Mouse (Mus musculus) layer of hippocampus, adult 8-10 months (tissue): ENCODE measurements around the gene Alox12. TPM values are rescaled to one million over a fixed set of nuclear protein-coding genes. Genes with fewer than 3 reads are reported as not detected.
A peak's percentile ranks its signal among the peaks of the same experiment; 100 is the strongest.

ENCODE experiments used
- DNase-seq, 2 experiments: peaks; one replicate each; pipeline ENCODE4 v3.0.0; 2022; ENCODE audit warnings: low spot score in 2 of 2
- total RNA-seq, 4 experiments: library from RNA; stranded (reverse); gene quantifications; 2 replicates each; pipeline ENCODE4 v1.2.4; 2022

Alox12 gene
- total RNA-seq, 4 experiments from 2014 or later, result 0.17 to 0.41 (median 0.37) TPM

DNA sequence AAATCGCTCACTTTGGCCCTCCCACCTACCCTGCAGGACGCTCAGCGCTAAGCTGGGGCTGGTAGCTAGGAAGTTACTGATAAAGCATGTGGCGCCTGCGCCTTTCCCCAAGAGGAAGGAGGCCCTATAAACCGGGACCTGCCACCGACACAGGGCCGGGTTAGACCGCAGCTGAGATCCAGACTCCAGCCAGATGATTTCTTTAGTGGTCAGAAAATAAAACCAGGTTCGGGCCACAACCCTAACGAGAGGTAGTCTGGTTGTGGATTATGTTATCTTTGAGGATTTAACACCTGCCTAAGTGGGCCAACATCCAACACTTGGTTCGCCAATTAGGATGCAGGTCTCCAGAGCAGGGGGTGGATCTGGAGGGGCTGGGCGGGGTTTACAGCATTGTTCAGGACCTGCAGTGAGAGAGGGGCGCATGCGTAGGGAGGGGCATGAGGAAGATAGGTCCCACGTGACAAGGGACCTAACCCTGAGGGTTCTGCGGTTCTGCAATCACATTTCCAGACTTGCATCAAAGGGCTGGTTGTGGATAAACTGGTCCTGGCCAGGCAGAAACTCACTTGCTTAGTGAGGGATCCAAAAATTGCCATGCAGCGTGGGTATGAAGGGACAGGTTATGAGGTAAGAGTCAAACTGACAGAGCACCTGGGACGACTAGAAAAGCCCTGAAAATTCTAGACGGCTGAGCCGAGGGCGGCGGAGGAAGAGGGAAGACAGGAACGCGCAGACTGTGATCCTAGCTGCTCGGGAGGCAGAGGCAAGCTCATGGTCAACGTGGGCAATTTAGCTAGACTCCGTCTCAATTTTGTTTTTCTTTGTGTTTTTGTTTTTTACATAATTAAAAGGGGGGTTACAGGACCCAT lies 34.2 kb downstream of the Alox12 start, which contains the start of gene Slc16a13:
Gene Slc16a13, minus strand, starts transcription at position 334 of the 872 bp plus-strand sequence.
- peak; percentile 95 for DNase-seq

DNA sequence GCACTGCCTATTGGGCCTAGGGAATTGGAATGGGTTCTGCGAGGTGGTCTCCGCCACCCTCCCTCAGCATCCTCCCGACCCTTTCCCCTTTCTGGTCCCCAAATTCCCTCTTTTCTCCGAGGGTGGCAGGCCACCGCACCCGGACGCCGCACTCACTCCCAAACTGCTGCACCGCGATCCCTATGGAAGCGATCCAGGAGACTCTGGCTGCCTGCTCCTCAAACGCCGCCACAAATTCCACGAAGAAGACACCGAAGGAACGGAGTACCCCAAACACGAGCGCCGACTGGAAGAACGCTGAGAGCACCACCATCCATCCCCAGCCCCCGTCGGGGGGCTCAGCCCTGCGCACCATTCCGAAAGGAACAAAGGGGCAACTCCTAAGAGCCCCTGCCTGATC lies 34.8 kb downstream of the Alox12 start:
- no peak for DNase-seq

DNA sequence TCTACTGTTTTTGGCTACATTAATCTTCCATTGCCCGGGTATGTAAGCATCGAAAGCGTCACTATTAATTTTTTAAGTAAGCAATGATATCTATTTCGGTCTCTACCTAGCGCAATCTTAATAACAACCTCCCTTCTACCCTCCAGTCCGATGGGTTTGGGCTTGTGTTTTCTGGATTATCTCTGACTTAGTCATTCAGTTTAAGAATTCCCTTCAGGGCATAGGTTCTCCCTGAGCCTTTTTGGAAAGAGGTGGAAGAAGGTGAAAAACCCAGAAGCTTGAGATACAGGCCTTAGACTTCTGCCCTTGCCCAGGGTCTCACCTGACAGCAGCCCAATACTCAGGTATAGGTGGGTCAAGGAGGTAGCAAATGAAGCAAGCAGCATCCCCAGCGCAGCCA lies 35.3 kb downstream of the Alox12 start:
- DNase-seq, result peak in 1 of 2 experiments; percentile 5

- peak in 1 of 2 experiments; percentile 5 for DNase-seq
Measured at GRCm38 (mm10) chr11:70218741-70219470, 36.2 kb downstream of the Alox12 start.

- no peak for DNase-seq
Measured at GRCm38 (mm10) chr11:70218039-70218438, 37.1 kb downstream of the Alox12 start.

GRCm38 (mm10) chr11:70216103-70216502 lies 39.0 kb downstream of the Alox12 start:
- DNase-seq, result peak in 1 of 2 experiments; percentile 3

GRCm38 (mm10) chr11:70215301-70215700 lies 39.9 kb downstream of the Alox12 start:
- DNase-seq, result no peak

GRCm38 (mm10) chr11:70214856-70215209 lies 40.3 kb downstream of the Alox12 start:
- DNase-seq, result no peak

DNA sequence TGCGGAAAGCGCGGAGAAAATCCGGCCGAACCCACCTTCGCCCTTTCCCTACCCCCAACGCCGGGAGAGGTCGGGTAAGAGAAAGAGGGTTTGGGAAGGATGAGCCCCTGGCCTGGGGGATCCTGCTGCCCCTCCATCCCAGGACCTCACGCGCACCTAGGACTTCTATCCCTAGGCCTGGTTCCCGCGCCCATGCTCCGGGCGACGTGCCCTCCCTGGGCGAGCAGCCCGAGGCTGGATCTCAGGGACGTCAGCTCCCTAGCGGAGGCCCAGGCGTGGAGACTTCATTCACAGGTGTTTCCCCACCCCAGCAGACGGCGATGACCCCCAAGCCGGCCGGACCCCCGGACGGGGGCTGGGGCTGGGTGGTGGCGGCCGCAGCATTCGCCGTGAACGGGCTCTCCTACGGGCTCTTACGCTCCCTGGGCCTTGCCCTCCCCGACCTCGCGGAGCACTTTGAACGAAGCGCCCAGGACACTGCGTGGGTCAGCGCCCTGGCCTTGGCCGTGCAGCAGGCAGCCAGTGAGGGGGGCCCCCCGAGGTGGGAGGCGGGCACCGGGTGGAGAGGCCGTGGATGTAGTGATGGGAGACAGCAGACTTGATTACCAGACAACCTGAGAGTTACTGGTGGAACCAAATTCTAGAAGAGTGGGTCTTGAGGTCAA lies 40.8 kb downstream of the Alox12 start:
- peak; percentile 26 to 38 for DNase-seq

DNA sequence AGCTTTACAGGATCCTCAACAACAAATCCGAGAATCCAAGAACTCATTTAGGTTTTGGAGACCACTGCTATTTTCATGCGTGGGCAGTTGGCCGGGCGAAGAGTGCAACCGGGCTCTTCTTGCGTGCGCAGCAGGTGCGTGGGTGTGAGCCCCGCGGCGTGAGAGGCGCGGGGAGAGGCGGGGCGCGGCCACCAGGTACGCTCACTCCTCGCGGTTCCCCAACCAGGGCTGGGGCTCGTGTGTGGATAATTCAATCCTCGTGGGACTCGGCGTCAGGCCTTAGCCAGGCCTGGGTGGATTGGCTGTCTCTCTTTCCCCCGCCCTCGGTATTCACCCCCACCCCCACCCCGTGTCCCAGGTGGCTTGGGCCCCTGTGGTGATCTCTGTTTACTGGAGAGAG lies 41.4 kb downstream of the Alox12 start:
- DNase-seq, result peak; percentile 19 to 33

- DNase-seq, result peak; percentile 56 to 74
Measured at GRCm38 (mm10) chr11:70212896-70213295, 42.3 kb downstream of the Alox12 start.

DNA sequence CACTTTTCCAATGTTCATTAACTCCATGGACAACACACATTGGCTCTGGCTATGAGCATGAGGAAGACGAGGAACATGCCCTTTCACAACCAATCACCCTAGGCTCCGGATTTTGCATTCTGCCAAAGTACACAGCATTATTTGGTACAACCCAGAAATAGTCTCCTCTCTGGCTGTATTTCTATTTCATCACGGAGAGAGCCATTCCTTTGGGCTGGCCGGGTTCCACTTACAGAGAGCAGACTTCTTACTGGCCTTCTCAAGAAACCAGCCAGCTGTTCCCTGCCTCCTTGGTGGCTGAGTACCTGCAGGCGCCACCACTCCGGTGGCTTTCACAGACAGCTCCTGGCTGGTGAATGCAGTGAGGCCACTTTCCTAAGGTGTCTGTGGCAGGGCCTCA lies 42.7 kb downstream of the Alox12 start, which contains the start of gene Slc16a11:
Gene Slc16a11, plus strand, starts transcription at position 330 of the 400 bp plus-strand sequence.
- no peak for DNase-seq

GRCm38 (mm10) chr11:70211972-70212371 lies 43.2 kb downstream of the Alox12 start:
- no peak for DNase-seq

DNA sequence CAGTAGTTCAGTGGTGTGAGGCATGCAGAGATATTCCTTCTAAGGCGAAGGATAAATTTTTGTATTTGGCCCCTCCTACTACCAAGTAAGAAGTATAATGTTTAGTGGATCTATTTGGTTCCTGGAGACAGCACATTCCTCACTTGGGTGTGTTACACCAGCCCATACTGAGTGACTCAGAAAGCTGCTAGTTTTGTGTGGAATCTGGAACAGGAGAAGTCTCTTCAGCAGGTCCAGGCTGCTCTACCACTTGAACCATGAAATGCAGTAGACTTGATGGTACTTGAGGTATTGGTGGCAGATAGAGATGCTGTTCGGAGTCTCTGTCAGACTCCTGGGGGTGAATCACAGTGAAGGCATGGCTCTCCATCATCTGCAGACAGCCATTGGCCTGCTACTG lies 44.5 kb downstream of the Alox12 start:
- DNase-seq, result no peak

- DNase-seq, result no peak
Measured at GRCm38 (mm10) chr11:70208778-70209388, 46.3 kb downstream of the Alox12 start.

DNA sequence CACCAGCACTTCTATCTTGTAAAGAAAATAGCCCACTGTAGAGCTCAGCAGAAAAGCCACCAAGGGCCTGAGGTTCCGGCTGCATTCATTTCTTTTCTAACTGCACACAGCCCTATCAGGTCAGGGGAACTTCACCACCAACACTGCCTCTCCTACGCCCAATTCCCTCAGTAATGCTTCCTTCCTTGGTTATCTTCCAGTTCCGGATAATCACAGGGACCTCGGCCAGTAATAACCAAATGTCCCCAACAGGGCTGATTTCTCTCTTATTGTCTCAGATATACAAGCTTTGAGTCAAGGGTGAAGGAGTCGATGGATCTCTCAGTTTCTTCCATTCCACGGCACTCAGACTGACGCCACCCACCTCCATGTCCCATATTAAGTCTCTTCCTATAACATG lies 47.9 kb downstream of the Alox12 start:
- DNase-seq, result no peak

- no peak for DNase-seq
Measured at GRCm38 (mm10) chr11:70206801-70207200, 48.4 kb downstream of the Alox12 start.

- DNase-seq, result peak; percentile 45 to 74
Measured at GRCm38 (mm10) chr11:70201691-70202090, 53.5 kb downstream of the Alox12 start.

DNA sequence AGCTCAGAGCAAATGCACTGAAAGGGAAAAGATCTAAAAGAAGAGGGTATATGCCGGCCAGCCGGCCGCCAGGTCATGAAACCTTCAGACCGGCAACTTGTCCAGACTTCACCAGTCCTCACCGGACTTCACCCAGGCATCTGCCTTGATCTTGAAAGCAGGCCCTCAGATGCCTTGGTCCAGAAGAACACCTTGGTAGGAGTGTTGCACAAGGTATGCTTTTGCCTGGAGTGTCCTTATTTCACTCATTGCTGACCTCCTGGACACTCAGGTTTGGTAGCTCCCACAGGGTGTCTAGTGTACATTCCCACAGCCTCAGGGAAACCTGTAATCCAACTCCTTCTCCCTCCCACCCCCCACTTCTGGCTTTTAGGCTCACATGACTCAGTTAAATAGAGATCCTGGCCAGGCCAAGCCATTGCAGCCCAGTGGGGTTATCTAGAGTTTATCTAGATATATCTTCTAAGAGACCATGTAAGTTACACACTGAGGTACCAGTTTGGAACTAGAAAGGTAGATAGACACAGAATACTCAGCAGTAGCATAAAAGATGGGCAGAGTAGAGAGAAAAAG lies 55.0 kb downstream of the Alox12 start:
- DNase-seq, result no peak

DNA sequence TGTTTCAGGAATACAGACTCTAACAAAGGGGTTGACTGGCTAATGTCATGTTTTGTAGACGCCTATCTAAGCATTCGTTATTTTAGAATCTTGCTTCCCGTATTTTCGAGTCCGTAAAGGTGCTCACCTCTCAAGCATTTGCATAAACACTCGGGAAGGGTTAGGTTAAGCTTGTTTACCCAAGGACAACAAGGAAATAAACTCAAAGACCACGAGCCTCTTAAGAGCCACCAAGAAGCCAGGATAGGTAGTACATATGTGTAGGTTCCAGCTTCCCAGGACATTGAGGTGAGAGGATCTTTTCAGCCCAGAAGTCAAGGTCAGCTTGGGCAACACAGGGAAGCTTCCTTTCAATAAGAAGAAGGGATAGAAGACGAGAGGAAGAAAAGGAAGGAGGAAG lies 56.0 kb downstream of the Alox12 start:
- no peak for DNase-seq

DNA sequence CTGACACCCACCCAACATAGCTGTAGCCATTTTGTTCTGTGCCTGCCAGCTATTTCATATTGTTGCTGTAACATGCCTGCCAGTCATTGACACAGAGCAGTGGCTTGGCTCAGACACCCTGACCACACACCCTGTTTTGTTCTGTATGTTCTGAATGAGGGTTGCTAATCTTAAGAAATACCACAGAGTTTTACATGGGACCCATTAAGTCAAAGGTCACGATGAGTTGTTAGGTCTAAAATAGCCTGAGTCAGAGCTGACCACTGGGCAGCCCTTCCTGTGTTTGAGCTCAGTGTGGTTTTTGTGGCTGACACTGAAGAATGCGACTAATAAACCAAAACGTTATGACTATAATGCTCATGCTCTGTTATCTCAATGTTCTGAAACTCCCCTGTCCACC lies 56.8 kb downstream of the Alox12 start:
- no peak for DNase-seq
